Mouse (Mus musculus): ENCODE results near the gene Traf6.
"Not testable (repeated sequence)": the region's sequence is repeated elsewhere in the genome, so short reads cannot be mapped to it uniquely, and the experiment has no call there.

Gene Traf6

DNA sequence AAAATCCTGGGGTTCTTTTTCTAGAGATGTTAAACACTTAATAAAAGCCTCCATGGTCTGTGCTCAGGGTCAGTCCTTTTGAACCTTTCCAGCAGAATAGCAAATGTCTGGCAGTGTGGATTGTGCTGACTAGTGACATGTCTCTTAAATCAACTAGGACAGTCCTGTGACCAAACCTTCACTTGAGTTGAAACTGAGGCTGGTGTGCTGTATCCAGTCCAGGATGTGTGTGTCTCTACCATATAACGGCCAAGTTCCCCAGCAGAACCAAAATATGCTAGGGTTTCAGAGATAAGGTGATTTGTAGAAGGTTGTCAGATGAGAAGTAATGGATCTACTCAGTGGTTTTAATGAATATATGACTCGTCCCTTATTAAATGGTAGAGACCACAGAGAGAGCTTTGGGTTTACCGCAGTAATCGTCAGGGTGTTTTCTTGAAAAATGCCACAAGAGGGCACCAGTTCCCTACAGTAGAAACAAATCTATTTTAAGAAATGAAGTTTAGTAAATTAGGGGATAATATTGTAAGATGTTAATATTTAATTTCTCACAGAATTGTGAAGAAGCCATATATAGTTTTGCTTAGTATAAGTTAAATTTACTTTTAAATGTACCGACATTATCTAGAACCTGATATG is 15.5 kb downstream of the Traf6 start:
- no peak for DNase-seq (ENCODE audit: low spot score in 2 of 2)

DNA sequence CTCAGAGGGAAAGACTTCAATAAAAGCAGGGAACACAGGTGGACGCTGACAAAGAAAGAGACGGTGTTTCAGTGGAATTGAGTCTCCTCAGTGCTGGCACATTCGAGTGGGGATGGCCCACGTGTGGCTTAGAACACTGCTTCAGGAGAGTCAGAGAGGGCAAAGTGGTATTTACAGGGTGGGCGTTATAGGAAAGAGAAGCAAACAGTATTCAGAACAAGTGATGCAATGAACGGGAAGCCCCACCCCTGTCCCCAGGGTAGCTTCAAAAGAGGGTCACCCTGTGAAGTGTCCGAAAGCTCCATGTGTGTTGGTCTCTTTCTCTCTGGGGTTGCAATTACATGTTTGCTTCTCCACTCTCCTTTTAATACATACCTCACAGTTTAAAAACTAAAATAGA is 17.4 kb downstream of the Traf6 start:
- DNase-seq (ENCODE audit: low spot score in 2 of 2), result no peak

DNA sequence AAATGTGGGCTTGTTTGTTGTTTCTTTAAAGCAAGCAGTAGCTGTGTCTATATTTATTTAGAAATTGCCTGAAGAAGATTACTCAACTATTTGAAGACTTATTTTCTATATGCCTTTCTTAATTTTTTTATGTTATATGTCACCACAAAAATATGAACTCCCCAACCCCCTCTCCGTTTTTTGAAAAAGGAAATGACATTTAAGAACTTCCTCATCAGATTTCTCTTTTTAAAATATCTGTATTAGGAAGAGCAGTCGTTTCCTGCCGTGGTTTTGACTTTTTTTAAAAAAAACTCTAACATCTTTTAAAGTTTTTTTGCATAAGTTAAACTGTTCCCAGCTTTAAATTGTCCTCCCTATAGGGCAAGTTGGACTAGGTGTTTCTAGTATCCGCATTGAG is 21.1 kb downstream of the Traf6 start:
- DNase-seq (ENCODE audit: low spot score in 2 of 2), result no peak

DNA sequence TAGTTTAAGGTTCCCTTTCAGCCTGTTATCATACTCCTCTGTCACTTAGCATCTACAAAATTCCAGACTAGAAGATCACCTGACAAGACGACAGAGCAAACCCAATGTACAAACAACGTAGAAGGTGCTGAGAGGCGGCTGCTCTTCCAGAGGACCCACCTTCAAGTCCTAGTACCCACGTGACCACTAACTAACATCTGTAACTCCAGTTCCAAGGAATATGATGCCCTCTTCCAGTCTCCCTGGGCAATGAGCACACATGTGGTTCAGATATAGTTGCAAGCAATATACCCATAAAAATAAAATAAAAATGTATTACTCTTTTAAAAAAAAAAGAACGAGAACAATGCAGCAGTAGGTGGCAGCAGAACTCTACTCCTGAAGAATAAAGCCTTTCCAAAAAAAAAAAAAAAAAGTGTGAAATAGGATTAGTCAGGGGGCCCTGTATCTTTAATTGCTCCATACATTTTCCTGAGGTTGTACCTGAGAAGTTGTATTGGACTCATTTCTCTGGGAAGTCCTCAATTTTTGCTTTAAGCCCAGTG is 27.8 kb downstream of the Traf6 start:
- DNase-seq (ENCODE audit: low spot score in 2 of 2), result no peak

DNA sequence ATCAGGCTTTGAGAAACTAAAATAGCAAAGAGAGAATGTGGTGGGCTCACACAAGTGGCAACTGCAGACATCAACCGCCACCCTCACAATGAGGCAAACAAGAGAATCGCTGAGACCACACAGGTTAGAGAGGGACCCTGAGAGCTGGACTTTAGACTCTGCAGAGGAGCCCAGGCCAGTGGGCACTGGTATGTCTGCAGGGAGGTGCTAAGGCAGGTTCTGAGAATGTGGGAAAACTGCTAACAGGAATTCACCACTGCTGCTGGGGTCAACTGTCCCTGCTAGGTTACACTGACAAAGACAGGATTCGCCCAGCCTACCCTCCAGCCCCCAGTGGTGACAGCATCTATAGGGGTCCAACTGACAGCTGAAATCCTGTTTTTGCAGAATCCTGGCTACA is 33.4 kb downstream of the Traf6 start:
- DNase-seq (ENCODE audit: low spot score in 2 of 2), result no peak

DNA sequence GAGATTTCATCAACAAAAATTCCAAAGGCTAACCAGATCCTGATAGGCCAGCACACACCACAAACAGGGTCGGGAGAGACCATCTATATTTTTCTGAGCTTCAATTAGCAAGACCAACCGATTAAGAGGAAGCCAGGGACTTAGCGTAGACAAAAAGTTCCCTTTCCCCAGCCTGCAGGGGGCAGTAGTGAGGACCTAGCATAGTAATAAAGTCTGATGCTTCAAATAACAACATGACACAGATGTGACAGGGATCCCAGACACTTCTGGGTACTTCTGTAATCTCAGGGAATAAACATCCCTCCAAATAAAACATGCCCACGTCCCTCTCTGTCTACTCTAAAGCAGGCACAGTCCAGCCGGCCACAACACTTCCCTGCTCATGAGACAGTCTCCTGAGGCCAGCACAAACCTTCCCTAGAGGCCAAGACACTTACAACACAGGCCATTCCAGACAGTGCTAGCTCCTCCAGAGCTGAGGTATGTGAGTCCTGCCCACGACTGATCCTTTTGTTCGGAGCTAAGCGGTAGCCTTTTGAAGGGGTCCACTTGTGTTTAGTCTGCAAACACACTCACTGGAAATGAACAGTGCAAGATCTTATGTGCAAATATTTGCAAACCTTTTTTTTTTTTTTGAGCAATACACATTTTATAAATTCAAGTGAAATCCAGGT is 37.6 kb downstream of the Traf6 start:
- no peak for DNase-seq (ENCODE audit: low spot score in 2 of 2)

DNA sequence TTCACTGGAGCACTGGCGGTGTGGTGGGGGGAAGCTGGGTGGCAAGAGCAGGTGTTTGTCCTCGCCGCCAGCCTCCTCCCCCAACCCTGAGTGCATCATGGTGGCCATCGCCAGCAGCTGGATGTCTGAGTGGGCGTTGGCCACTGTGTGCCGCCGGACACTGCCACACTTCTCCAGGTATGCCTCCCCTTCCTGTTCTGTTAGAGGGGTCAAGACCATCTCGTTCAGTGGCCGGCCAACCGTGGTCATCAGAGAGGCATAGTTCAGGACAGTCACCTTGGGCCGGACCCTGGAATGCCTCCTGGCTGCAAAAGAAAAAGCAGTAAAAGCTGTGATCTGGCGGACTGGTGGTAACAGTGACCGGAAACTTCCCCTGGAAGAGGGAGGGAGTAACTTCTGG is 38.9 kb downstream of the Traf6 start:
- no peak for DNase-seq (ENCODE audit: low spot score in 2 of 2)

DNA sequence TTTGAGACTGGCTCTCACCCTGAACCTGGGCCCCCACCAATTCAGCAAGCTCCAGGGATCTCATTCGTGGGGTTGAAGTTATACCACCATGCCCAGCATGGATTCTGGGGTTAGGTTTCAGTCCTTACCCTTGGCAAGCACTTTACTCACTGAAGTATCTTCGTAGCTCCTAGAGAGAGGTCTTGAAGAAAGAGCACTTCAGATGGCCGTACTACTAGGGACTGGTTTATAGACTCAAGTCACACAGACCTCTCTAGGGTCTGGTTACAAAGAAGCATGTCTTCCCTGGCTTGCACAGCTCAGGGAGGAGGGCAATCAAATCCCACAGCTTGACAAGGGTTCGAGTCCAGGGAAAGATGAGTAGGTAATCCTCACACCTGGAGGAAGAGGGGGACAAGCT is 43.6 kb downstream of the Traf6 start:
- no peak for DNase-seq (ENCODE audit: low spot score in 2 of 2)

GRCm38 (mm10) chr2:101722370-101723332 is 44.4 kb downstream of the Traf6 start:
- DNase-seq (ENCODE audit: low spot score in 2 of 2), result no peak

DNA sequence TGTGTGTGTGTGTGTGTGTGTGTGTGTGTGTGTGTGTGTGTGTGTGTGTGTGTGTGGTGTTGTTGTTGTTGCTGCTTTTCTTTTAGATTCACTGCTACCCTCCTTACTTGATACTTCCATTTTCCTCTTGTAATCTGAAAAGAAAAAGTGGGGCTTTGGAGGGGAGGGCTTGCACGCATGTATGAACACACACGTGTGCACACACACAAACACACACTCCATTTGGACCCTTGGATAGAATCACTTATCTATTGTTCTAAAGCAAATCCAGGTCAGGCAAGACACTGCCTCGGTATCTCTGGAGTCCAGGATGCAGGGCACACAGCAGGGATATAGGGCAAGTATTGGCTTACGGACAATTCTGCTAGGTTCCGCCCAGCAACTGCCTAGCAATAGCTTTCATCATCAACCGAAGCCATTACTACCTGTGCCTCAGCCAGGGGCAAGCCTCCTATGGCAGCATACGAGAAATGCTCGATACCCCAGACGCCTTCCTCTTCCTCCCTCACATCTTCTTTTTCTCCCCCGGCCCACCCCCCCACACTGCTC is 45.2 kb downstream of the Traf6 start:
- no peak for DNase-seq (ENCODE audit: low spot score in 2 of 2)

DNA sequence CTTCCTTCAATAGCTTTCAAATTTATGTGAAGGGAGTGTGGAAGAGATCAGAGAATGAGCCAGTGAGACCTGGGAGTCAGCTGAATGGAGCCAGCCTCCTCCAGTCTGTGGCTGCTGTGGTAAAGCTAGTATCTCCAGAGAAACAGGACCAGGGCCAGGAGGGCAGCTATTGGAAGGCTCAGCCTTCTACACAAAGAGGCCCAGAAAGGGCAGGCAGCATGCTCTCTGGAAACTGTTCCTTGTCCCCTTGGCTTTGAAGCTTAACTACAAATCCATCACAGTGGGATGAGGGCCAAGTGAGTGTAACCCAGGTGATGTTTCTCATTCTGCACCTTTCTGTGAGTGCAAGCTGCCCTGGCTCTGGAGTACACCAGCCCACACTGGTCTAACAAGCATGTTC is 49.6 kb downstream of the Traf6 start:
- no peak for DNase-seq (ENCODE audit: low spot score in 2 of 2)

DNA sequence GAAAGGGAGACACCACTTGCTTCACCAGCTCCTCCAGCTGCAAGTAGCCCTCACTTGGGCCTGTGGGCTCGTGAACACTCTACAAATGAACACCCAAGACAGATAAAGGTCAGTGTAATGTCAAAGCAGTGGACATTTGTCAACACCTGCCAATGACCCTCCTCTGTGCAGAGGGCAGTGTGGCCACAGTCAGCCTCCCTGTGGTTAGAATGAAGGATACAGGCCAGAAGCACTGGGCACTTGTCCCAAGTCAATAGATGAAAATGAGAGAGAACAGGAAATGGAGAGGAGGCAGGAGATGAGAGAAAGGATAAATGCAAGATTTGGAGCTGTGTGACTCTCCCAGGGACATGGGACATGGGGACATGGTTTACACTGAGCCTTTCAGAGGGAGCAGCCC is 51.2 kb downstream of the Traf6 start:
- no peak for DNase-seq (ENCODE audit: low spot score in 2 of 2)

DNA sequence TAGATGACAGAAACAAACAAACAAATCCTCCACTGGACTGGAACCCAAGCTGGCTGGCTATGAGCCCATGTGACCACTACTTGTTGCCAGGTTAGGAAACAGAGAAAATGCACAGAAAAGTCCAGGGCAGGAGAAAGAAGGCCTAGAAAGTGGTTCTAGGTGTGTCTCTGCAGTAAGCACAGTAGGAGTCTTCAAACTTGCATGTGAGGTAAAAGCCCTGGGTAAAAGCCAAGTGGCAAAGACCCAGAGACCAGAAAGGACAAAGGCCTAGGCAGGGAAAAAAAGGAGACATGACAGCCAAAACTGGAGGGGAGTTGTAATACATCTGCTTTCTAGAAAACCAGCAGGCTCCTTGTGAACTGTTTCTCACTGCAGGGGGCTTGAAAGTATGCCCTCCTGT is 52.7 kb downstream of the Traf6 start:
- no peak for DNase-seq (ENCODE audit: low spot score in 2 of 2)

DNA sequence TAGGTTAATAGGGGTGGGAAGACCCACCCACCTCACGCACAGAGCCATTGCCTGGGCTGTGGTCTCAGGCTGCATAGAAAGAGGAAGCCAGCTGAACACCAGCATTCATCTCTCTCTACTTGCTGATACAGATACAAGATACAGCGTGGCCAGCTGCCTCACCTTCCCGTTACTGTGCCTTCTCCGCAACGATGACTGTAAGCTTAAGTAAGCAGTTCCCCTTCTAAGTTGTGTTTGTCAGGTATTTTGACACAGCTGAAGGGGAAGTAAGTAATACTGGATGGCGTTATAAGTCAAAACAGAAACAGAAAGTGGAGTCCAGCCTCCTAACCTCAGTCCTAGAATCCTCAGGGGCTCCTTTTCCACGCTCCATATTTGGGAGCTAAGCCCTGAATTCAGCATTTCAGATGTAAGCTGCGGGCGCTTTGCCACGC is 54.6 kb downstream of the Traf6 start:
- no peak for DNase-seq (ENCODE audit: low spot score in 2 of 2)

DNA sequence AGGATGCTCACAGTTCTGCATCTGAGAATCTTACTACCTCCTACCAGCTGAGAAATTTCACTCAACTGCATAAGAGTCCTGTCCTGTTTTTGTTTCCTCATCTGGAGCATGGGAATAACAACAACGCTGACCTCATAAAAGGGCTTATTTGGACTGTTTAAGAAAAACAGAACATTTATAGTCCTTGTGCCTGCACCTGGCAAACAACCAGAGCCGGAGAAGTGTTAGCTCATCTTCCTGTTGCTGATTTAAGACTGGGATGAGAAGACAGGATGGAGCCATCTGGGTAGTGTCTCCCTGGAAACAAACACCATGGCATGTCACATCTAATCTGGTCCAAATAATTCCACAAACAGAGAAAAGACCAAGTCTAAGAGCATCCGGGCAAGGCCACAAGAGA is 55.3 kb downstream of the Traf6 start:
- no peak for DNase-seq (ENCODE audit: low spot score in 2 of 2)

- DNase-seq (ENCODE audit: low spot score in 2 of 2), result no peak
Measured at GRCm38 (mm10) chr2:101739914-101740313, 61.7 kb downstream of the Traf6 start.

DNA sequence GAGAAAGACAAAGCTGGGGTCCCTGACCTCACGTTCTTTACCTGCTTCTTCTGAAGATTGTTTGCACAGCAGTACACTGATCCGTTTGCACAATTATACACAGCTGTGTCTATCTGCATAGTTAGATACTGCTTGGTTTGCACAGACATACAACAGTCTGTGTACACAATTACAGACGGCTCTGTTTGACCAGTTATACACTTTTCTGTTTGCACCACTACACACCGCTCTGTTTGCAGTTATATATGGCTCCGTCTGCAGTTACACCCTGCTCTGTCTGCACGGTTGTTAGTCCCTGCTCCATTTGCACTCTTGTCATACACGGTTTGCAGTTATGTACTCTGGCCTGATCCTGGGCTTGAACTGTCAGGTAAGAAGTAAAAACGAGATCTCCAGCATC is 63.4 kb downstream of the Traf6 start:
- no peak for DNase-seq (ENCODE audit: low spot score in 2 of 2)

GRCm38 (mm10) chr2:101742072-101742860 is 64.0 kb downstream of the Traf6 start:
- no peak for DNase-seq (ENCODE audit: low spot score in 2 of 2)

- DNase-seq (ENCODE audit: low spot score in 2 of 2), result not testable (repeated sequence)
Measured at GRCm38 (mm10) chr2:101745656-101746055, 67.4 kb downstream of the Traf6 start.

DNA sequence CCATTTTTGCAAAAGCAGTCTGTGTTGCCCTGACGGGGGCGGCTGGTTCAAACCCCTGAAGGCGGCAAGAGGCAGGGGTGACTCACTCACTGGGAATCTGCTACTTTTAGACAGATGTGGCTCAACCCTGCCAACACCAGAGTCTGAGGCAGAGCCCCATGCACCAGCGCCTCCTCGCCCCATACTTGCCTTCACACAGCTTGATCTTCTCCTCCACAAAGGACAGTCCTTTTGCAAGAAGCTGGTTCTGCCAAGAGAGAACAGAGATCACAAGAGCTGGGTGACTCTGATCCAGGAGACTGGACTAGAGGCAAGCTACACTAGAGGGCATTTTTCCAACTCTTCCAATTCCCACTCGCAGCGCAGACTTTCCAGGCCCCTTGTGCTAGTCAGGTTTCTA is 68.3 kb downstream of the Traf6 start:
- no peak for DNase-seq (ENCODE audit: low spot score in 2 of 2)
